ENCODE assay signal across 10 mouse cellular contexts in genomic region chr15:37041214-37041613, GRCm38 (mm10). TPM values are rescaled to one million over a fixed set of nuclear protein-coding genes. Genes with fewer than 3 reads are reported as not detected.
DNase-seq lines count a peak whose midpoint lies in the region; ATAC-seq lines count a peak whose summit lies in the region.
"Had no signal": no experiment of that assay in that cellular context is flagged by ENCODE, and none has a peak within 500 bp of the region (broad histone marks: within the 10 kb centered on the region; RNA-seq: fewer than 3 reads in every experiment).

No protein-coding gene starts in this region.

- H3K4me2 ChIP-seq in midbrain, embryonic 13.5 days (replicated peaks): no peak overlapping the region
- H3K4me2 ChIP-seq: heart, embryonic 13.5 days had no signal

- ATAC-seq in midbrain, embryonic 13.5 days: no peak

- H3K36me3 ChIP-seq in midbrain, embryonic 13.5 days: no peaks in the 10 kb centered on the region
- H3K36me3 ChIP-seq: heart, embryonic 13.5 days had no signal

- no peaks in the 10 kb centered on the region for H3K9me3 ChIP-seq in midbrain, embryonic 13.5 days
- H3K9me3 ChIP-seq: heart, embryonic 13.5 days had no signal

- H3K4me3 ChIP-seq in midbrain, embryonic 13.5 days (replicated peaks): no peak overlapping the region
- H3K4me3 ChIP-seq: heart, embryonic 13.5 days had no signal

- intact Hi-C loops in heart, postnatal 25 days (cut with DNase I): no loop called here

- H3K27me3 ChIP-seq in midbrain, embryonic 13.5 days: no peaks in the 10 kb centered on the region
- H3K27me3 ChIP-seq: heart, embryonic 13.5 days had no signal

- no peak overlapping the region for H3K27ac ChIP-seq in midbrain, embryonic 13.5 days
- H3K27ac ChIP-seq: heart, embryonic 13.5 days had no signal

- peak; percentile 41 for DNase-seq in heart, adult 8-10 months (ENCODE audit: low spot score)
- no peak for DNase-seq in heart, postnatal 25 days (ENCODE audit: low spot score)
- peak; percentile 86 for DNase-seq in Muller cell, postnatal 12 days (ENCODE audit: inconsistent ontology term)
- peak; percentile 47 for DNase-seq in cerebellum, adult 9-10 months
- DNase-seq in kidney, postnatal 25 days: peak; percentile 54 to 80
- no peak for DNase-seq in testis, postnatal 10 days (ENCODE audit: low spot score)
- no peak for DNase-seq in urinary bladder, adult 2 months (ENCODE audit: low spot score)
- DNase-seq: liver had no signal

- 96% methylated on average over 5 of the region's 5 CpGs for WGBS in midbrain, embryonic 13.5 days

- no peak overlapping the region for H3K9ac ChIP-seq in midbrain, embryonic 13.5 days (replicated peaks)
- H3K9ac ChIP-seq: heart, embryonic 13.5 days had no signal

- H3K4me1 ChIP-seq in midbrain, embryonic 13.5 days (replicated peaks): peaks cover 9% of the 10 kb centered on the region

RNA-seq across cellular contexts. Expression of gene Zfp706, which starts 33.6 kb away (rescaled TPM):
- 100 to 1,000 TPM; 214 to 231 (median 227) TPM for total RNA-seq in heart, adult 8-10 months (2022)
- 100 to 1,000 TPM; 201 to 234 TPM for total RNA-seq in heart, postnatal 25 days (2021)
- polyA plus RNA-seq in midbrain, embryonic 13.5 days (2015; fragmentation: Nextera tagmentation; extraction: Ambion mirVana): 437 and 479 TPM in 2 replicates
- 97.1 and 100 TPM in 2 replicates for polyA plus RNA-seq in urinary bladder, adult 2 months (2012; rRNA removed)

Comparison
In these comparisons a context has a peak if more than half of its experiments do, and no peak if none do; other contexts are left out.
1. DNase-seq: peak in heart, adult 8-10 months (single experiment), Muller cell, postnatal 12 days (single experiment), cerebellum, adult 9-10 months (single experiment) and kidney, postnatal 25 days (2 of 2); none in heart, postnatal 25 days (single experiment), testis, postnatal 10 days (single experiment) and urinary bladder, adult 2 months (single experiment).